Mouse (Mus musculus): ENCODE data around the gene Rbms3. TPM values are rescaled to one million over a fixed set of nuclear protein-coding genes. Genes with fewer than 3 reads are reported as not detected.

Gene Rbms3
- polyA plus RNA-seq, 1 experiment, result 16.5 TPM

DNA sequence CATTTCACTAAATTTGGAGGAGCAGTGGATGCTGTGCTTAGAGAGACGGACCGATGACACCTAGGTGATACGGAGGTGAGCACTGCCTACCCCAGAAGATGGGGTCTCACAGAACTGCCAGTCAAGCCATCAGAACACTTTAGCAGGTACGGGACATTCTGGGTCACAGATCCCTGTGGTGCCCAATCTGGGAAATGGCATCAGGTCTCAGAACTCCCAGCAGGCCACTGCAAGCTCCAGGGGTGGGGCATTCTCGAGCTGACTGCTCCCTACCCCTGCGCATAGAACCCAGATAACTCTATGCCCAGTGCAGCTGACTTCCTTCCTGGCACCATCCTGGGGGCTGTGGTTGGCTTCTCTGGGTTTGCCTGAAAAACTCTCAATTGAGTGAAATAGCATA is 536.2 kb downstream of the Rbms3 start:
- Histone ChIP-seq H3K4me1 (ENCODE audit: control insufficient read depth, insufficient read depth, low read length) (no peaks in the 10 kb centered on the region), H3K27ac (ENCODE audit: insufficient read depth, low read depth, low read length) (no peak overlapping the region)
- WGBS, result 90% methylated on average over 6 of the region's 6 CpGs

DNA sequence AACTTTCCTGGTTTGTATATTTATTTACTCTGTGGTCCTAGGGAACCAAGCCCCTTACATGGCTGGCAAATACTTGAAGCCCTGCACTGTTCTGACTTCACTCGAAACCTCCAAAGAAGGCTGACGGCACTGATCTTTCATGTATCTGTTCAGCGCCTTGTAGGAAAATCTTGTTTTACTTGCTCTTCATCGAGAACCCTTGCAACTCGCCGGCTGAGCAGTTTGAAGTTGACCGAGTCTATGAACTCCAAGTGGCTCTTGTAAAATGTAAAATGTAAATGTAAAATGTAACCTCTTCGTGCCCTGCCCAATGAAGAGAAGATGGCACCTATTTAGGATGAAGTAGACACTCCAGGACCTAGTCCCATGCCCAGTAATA is 537.5 kb downstream of the Rbms3 start:
- no peaks in the 10 kb centered on the region for H3K27me3 ChIP-seq (replicated peaks; ENCODE audit: control insufficient read depth, insufficient read depth, low read length)
- no peaks in the 10 kb centered on the region for H3K4me1 ChIP-seq (ENCODE audit: control insufficient read depth, insufficient read depth, low read length)
- TF ChIP-seq POLR2A (IDR thresholded peaks at IDR 0.05; ENCODE audit: low read depth, low read length), result no peak
- no peak for TF ChIP-seq CTCF (conservative IDR thresholded peaks at IDR 0.05; ENCODE audit: insufficient read depth, insufficient read length, low read depth, low read length)
- no peaks in the 10 kb centered on the region for H3K36me3 ChIP-seq (ENCODE audit: control insufficient read depth, insufficient read depth, low read length)
- no peak overlapping the region for H3K4me3 ChIP-seq (ENCODE audit: insufficient read depth, low read depth, low read length)
- WGBS, result 97% methylated on average over 8 of the region's 8 CpGs
- no peak for DNase-seq
- no peak overlapping the region for H3K27ac ChIP-seq (ENCODE audit: insufficient read depth, low read depth, low read length)

More for the DNA sequence above, 536.2 kb downstream of the Rbms3 start:
- no peak overlapping the region for H3K4me3 ChIP-seq (ENCODE audit: insufficient read depth, low read depth, low read length)
- H3K27me3 ChIP-seq (replicated peaks; ENCODE audit: control insufficient read depth, insufficient read depth, low read length), result no peaks in the 10 kb centered on the region
- H3K36me3 ChIP-seq (ENCODE audit: control insufficient read depth, insufficient read depth, low read length), result no peaks in the 10 kb centered on the region
- TF ChIP-seq CTCF (conservative IDR thresholded peaks at IDR 0.05; ENCODE audit: insufficient read depth, insufficient read length, low read depth, low read length) (no peak), POLR2A (IDR thresholded peaks at IDR 0.05; ENCODE audit: low read depth, low read length) (no peak)
- DNase-seq, result no peak

DNA sequence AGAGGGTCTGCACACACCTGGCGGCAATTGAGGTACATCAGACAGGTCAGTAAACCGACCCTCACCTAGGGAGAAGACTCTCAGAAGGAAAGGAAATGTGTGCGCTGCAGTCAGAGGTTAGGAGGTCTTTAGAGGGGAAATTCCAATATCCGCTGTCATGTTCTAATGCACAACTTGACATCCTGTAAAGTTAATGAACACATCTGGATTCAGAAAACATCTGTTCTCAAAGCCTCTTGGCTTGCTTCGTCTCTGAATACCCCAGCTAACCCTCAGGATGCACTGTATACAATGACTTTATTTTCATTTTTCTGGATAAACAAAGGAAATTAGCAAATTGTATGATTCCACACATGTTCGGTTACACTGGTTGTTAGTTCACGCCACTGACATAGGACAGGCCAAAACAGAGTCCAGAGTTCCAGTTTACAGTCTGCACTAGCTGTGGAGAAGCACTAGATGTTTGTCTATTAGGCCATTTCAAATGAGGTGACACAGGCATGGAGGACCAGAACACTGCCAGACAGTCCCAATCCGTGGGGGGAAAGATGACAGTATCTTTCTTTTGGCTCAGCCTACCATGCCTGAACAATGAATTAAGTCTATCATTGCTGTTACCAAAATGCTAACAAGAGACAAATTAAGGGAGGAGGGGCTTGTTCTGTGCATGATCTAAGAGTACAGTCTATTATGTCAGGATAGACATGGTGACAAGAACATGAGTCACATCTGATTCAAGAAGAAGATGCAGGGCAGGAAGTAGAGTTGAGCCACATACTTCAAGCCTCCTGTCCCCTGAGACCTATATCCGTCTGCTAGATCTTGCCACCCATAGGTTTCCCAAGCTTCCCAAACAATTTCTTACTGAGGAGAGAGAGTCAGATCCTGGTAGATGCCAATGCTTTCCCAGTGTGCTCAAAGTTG is 538.2 kb downstream of the Rbms3 start:
- no peak overlapping the region for H3K27ac ChIP-seq (ENCODE audit: insufficient read depth, low read depth, low read length)
- no peaks in the 10 kb centered on the region for H3K27me3 ChIP-seq (replicated peaks; ENCODE audit: control insufficient read depth, insufficient read depth, low read length)
- no peaks in the 10 kb centered on the region for H3K36me3 ChIP-seq (ENCODE audit: control insufficient read depth, insufficient read depth, low read length)
- DNase-seq, result no peak
- TF ChIP-seq CTCF (conservative IDR thresholded peaks at IDR 0.05; ENCODE audit: insufficient read depth, insufficient read length, low read depth, low read length) (no peak), POLR2A (IDR thresholded peaks at IDR 0.05; ENCODE audit: low read depth, low read length) (no peak)
- no peak overlapping the region for H3K4me3 ChIP-seq (ENCODE audit: insufficient read depth, low read depth, low read length)
- no peaks in the 10 kb centered on the region for H3K4me1 ChIP-seq (ENCODE audit: control insufficient read depth, insufficient read depth, low read length)
- 74% methylated on average over 9 of the region's 9 CpGs for WGBS

DNA sequence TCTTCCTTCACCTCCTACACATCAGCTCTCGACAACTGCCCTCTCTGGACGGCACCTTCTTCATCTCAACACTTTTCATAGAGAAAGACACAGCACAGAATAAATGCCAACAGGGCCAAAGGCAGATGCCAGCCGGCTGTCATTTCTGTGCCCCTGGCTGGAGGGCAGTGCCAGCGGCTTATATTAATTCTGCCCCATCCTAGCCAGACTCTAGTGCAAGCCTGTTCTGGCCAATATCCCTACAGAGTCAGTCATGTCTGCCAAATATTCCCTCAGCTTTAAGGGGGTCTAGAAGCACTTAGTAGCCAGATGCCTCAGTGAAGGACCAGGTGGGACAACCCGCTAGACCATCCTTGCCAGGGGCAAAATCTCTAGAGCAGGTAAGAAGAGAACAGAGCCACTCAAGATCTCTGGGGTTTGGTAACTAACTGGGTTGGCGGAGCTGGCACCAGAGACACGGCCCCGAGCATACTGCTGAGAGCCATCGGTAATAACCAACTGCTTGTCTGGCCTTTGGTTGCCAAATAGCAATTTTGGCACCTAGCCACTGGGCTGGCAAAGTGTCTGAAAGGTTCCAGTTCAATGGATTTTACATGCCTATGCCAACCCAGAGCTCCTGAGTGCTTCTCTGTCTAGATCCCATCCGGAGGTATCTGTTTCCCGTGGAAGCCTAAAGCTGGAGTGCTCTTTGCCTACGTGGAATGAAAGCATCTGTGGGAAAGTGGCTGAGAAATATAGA is 540.1 kb downstream of the Rbms3 start:
- DNase-seq, result peak; percentile 95
- 58% methylated on average over 12 of the region's 12 CpGs for WGBS
- H3K4me3 ChIP-seq (ENCODE audit: insufficient read depth, low read depth, low read length), result no peak overlapping the region
- no peak overlapping the region for H3K27ac ChIP-seq (ENCODE audit: insufficient read depth, low read depth, low read length)
- no peaks in the 10 kb centered on the region for H3K36me3 ChIP-seq (ENCODE audit: control insufficient read depth, insufficient read depth, low read length)
- no peaks in the 10 kb centered on the region for H3K27me3 ChIP-seq (replicated peaks; ENCODE audit: control insufficient read depth, insufficient read depth, low read length)
- H3K4me1 ChIP-seq (ENCODE audit: control insufficient read depth, insufficient read depth, low read length), result no peaks in the 10 kb centered on the region
- no peak for TF ChIP-seq CTCF (conservative IDR thresholded peaks at IDR 0.05; ENCODE audit: insufficient read depth, insufficient read length, low read depth, low read length)
- no peak for TF ChIP-seq POLR2A (IDR thresholded peaks at IDR 0.05; ENCODE audit: low read depth, low read length)

DNA sequence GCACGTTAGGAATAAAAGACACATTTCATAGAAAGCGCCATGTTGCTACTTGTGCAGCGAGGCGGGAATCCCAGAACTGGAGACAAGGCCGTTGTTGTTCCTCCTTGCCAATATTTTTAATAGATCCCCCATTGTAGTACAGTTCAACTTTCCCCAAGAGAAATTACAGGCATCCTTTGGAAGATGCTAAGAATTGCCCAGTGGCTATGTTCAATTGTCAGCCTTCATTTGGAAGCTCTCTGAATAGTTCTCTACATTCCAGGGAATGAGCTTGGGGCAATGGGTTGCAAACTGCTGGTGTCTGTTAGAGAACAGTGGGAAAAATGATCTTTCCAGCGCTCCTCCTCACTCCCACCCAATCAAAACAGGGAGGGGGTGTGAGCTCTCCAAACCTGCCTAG is 541.4 kb downstream of the Rbms3 start:
- 86% methylated on average over 6 of the region's 6 CpGs for WGBS
- no peak for TF ChIP-seq CTCF (conservative IDR thresholded peaks at IDR 0.05; ENCODE audit: insufficient read depth, insufficient read length, low read depth, low read length)
- Histone ChIP-seq H3K4me1 (ENCODE audit: control insufficient read depth, insufficient read depth, low read length) (no peaks in the 10 kb centered on the region), H3K4me3 (ENCODE audit: insufficient read depth, low read depth, low read length) (no peak overlapping the region), H3K27ac (ENCODE audit: insufficient read depth, low read depth, low read length) (no peak overlapping the region), H3K36me3 (ENCODE audit: control insufficient read depth, insufficient read depth, low read length) (no peaks in the 10 kb centered on the region), H3K27me3 (replicated peaks; ENCODE audit: control insufficient read depth, insufficient read depth, low read length) (no peaks in the 10 kb centered on the region)
- no peak for DNase-seq

DNA sequence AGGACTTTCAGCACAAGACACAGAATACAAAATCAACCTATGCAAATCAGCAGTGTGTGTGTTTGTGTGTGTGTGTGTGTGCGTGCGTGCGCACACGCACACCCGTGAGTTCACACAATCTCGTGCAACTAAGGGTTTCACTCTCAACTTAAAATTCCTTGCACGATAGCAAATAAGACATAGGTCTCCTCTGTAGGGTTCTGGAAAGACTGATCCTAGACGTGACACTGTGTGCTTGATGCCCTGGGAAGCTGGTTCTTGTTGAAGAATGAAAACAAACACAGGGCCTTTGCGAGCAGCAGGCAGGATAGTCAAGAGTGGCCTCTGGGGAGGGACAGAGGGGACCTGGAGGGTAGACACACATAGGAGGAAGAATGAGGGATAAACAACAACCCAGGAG is 544.0 kb downstream of the Rbms3 start:
- Histone ChIP-seq H3K36me3 (ENCODE audit: control insufficient read depth, insufficient read depth, low read length) (no peaks in the 10 kb centered on the region), H3K4me3 (ENCODE audit: insufficient read depth, low read depth, low read length) (no peak overlapping the region), H3K27ac (ENCODE audit: insufficient read depth, low read depth, low read length) (no peak overlapping the region), H3K27me3 (replicated peaks; ENCODE audit: control insufficient read depth, insufficient read depth, low read length) (no peaks in the 10 kb centered on the region; the same call in 1 of the 2 replicates), H3K4me1 (ENCODE audit: control insufficient read depth, insufficient read depth, low read length) (no peaks in the 10 kb centered on the region)
- 97% methylated on average over 9 of the region's 9 CpGs for WGBS
- DNase-seq, result no peak
- no peak for TF ChIP-seq CTCF (conservative IDR thresholded peaks at IDR 0.05; ENCODE audit: insufficient read depth, insufficient read length, low read depth, low read length)

DNA sequence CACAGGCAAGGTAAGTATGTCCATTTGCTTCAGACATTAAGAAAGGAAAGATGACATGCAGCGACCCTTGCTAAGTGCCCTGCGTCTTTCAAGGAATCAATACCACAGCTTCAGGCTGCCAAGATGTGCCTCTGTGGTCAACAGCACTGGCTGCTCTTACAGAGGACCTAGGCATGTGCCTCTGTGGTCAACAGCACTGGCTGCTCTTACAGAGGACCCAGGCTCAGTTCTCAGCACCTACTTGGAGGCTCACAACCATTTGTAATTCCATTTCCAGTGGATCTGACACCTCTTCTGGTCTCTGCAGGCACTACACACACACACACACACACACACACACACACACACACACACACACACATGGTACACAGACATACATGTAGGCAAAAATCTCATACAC is 545.2 kb downstream of the Rbms3 start:
- Histone ChIP-seq H3K27ac (ENCODE audit: insufficient read depth, low read depth, low read length) (no peak overlapping the region), H3K4me1 (ENCODE audit: control insufficient read depth, insufficient read depth, low read length) (no peaks in the 10 kb centered on the region), H3K27me3 (replicated peaks; ENCODE audit: control insufficient read depth, insufficient read depth, low read length) (no peaks in the 10 kb centered on the region; the same call in 1 of the 2 replicates), H3K36me3 (ENCODE audit: control insufficient read depth, insufficient read depth, low read length) (no peaks in the 10 kb centered on the region), H3K4me3 (ENCODE audit: insufficient read depth, low read depth, low read length) (no peak overlapping the region)
- whole genome bisulfite sequencing, result 98% methylated on average over 2 of the region's 2 CpGs
- no peak for DNase-seq
- TF ChIP-seq POLR2A (IDR thresholded peaks at IDR 0.05; ENCODE audit: low read depth, low read length), result no peak
- TF ChIP-seq CTCF (conservative IDR thresholded peaks at IDR 0.05; ENCODE audit: insufficient read depth, insufficient read length, low read depth, low read length), result no peak
